Mouse (Mus musculus) cerebellum, adult 2 months (tissue): ENCODE data around the gene Adam15. TPM values are rescaled to one million over a fixed set of nuclear protein-coding genes. Genes with fewer than 3 reads are reported as not detected.

ENCODE experiments used
- DNase-seq, 2 experiments: peaks; one replicate each; pipeline ENCODE4 v3.0.0; 2021
- H3K27ac ChIP-seq: fragments of 200-500 bp; 2 replicates; pipeline ENCODE4 v1.5.1; 2012; ENCODE audit warnings: low read length, control low read depth, inconsistent platforms; ENCODE audit not compliant: insufficient read depth
- H3K27me3 ChIP-seq: fragments of 200-500 bp; 2 replicates; pipeline ENCODE4 v1.6.1; 2012; ENCODE audit warnings: inconsistent platforms, mild to moderate bottlenecking, low read length, moderate library complexity; ENCODE audit not compliant: control insufficient read depth, insufficient read depth
- H3K4me1 ChIP-seq: fragments of 200-500 bp; 2 replicates; pipeline ENCODE4 v1.6.1; 2011; ENCODE audit warnings: low read length; ENCODE audit not compliant: control insufficient read depth, insufficient read depth
- H3K4me3 ChIP-seq: fragments of 200-500 bp; replicated peaks from 2 replicates; pipeline ENCODE3; 2011; ENCODE audit warnings: mild to moderate bottlenecking, low read depth, low read length, control low read depth; ENCODE audit not compliant: insufficient read depth
- CTCF ChIP-seq: fragments of 200-500 bp; IDR thresholded peaks from 2 replicates; pipeline ENCODE4 v1.5.1; 2011; ENCODE audit warnings: low read depth, mild to moderate bottlenecking, control low read depth, low read length, moderate library complexity, borderline replicate concordance; ENCODE audit not compliant: insufficient read depth
- POLR2A ChIP-seq: fragments of 200-500 bp; IDR thresholded peaks from 2 replicates; pipeline ENCODE4 v1.6.1; 2011; ENCODE audit warnings: low read length, control low read depth, borderline replicate concordance; ENCODE audit not compliant: insufficient read depth
- WGBS: fragments of 180-500 bp; shearing (Covaris S2); methylation state at CpG from one replicate; pipeline ENCODE4 v1.1.7; 2018; 5-methylcytosine and 5-hydroxymethylcytosine counted together
- polyA plus RNA-seq: library from polyadenylated mRNA; depleted of rRNA; stranded (reverse); fragments of >200 nt; gene quantifications from 2 replicates; pipeline ENCODE4 v1.2.3, GENCODE M21; 2012

Adam15 gene
- polyA plus RNA-seq, 1 experiment: 142 TPM

GRCm38 (mm10) chr3:89322131-89322500 is 27.7 kb downstream of the Adam15 start:
- TF ChIP-seq POLR2A (no peak), CTCF (no peak)
- H3K4me3 ChIP-seq: peak overlapping the region; percentile 36
- under 1% methylated on average over 14 of the region's 14 CpGs for WGBS
- peaks cover 9% of the 10 kb centered on the region; the same call in 1 of the 2 replicates for H3K4me1 ChIP-seq
- no peak overlapping the region for H3K27ac ChIP-seq
- no peak for DNase-seq
- peaks cover 6% of the 10 kb centered on the region; the same call in 1 of the 2 replicates for H3K27me3 ChIP-seq

GRCm38 (mm10) chr3:89321183-89322130 is 28.3 kb downstream of the Adam15 start:
- Histone ChIP-seq H3K27me3 (peaks cover 6% of the 10 kb centered on the region; the same call in 1 of the 2 replicates), H3K4me1 (peaks cover 9% of the 10 kb centered on the region; the same call in 1 of the 2 replicates), H3K27ac (no peak overlapping the region), H3K4me3 (peak overlapping the region; percentile 36)
- under 1% methylated on average over 64 of the region's 66 CpGs for WGBS
- no peak for DNase-seq
- TF ChIP-seq POLR2A: no peak
- no peak for TF ChIP-seq CTCF

GRCm38 (mm10) chr3:89320581-89321182 is 29.1 kb downstream of the Adam15 start:
- TF ChIP-seq CTCF (no peak), POLR2A (no peak)
- H3K27ac ChIP-seq: no peak overlapping the region
- H3K4me3 ChIP-seq: peak overlapping the region; percentile 3
- no peak for DNase-seq
- peaks cover 13% of the 10 kb centered on the region for H3K4me1 ChIP-seq
- H3K27me3 ChIP-seq: peaks cover 6% of the 10 kb centered on the region; the same call in 1 of the 2 replicates
- WGBS: under 1% methylated on average over 41 of the region's 41 CpGs

GRCm38 (mm10) chr3:89319591-89320350 is 30.0 kb downstream of the Adam15 start:
- DNase-seq: no peak
- TF ChIP-seq CTCF: no peak
- no peak for TF ChIP-seq POLR2A
- WGBS: 4% methylated on average over 58 of the region's 58 CpGs
- Histone ChIP-seq H3K4me3 (no peak overlapping the region), H3K27me3 (peaks cover 6% of the 10 kb centered on the region; the same call in 1 of the 2 replicates), H3K4me1 (peaks cover 13% of the 10 kb centered on the region), H3K27ac (no peak overlapping the region)

- Histone ChIP-seq H3K4me3 (no peak overlapping the region), H3K4me1 (peaks cover 13% of the 10 kb centered on the region), H3K27ac (no peak overlapping the region), H3K27me3 (peaks cover 6% of the 10 kb centered on the region; the same call in 1 of the 2 replicates)
- no peak for TF ChIP-seq POLR2A
- no peak for TF ChIP-seq CTCF
- WGBS: 18% methylated on average over 21 of the region's 21 CpGs
- no peak for DNase-seq
Measured at GRCm38 (mm10) chr3:89318971-89319590, 30.7 kb downstream of the Adam15 start.

- H3K27me3 ChIP-seq: peaks cover 6% of the 10 kb centered on the region; the same call in 1 of the 2 replicates
- no peak for DNase-seq
- TF ChIP-seq POLR2A: no peak
- no peak for TF ChIP-seq CTCF
- peaks cover 13% of the 10 kb centered on the region for H3K4me1 ChIP-seq
- H3K27ac ChIP-seq: no peak overlapping the region
- no peak overlapping the region for H3K4me3 ChIP-seq
- 52% methylated on average over 8 of the region's 8 CpGs for WGBS
Measured at GRCm38 (mm10) chr3:89318316-89318715, 31.5 kb downstream of the Adam15 start.

- no peak overlapping the region for H3K27ac ChIP-seq
- no peak overlapping the region for H3K4me3 ChIP-seq
- TF ChIP-seq POLR2A: no peak
- 67% methylated on average over 6 of the region's 6 CpGs for WGBS
- H3K4me1 ChIP-seq: peaks cover 13% of the 10 kb centered on the region
- peaks cover 6% of the 10 kb centered on the region; the same call in 1 of the 2 replicates for H3K27me3 ChIP-seq
- DNase-seq: no peak
Measured at GRCm38 (mm10) chr3:89317246-89317645, 32.5 kb downstream of the Adam15 start.
